Mouse (Mus musculus) liver, postnatal 0 days (tissue): ENCODE measurements around the gene Acad10.
A peak's percentile ranks its signal among the peaks of the same experiment; 100 is the strongest.

Experiments used
- CTCF ChIP-seq: sonication (generic); IDR thresholded peaks from 2 replicates; pipeline ENCODE4 v1.5.1; 2016; ENCODE audit warnings: antibody characterized with exemption, low read depth
- EP300 ChIP-seq: IDR thresholded peaks from 2 replicates; pipeline ENCODE4 v1.6.1; 2016; ENCODE audit warnings: antibody characterized with exemption, low read depth, mild to moderate bottlenecking

GRCm38 (mm10) chr5:121591417-121592063, 68.8 kb downstream of the Acad10 start:
- TF ChIP-seq CTCF (no peak), EP300 (peak; percentile 66)
